Mouse (Mus musculus): Measurements from ENCODE around the gene Tspan17. TPM values are rescaled to one million over a fixed set of nuclear protein-coding genes. Genes with fewer than 3 reads are reported as not detected.

The Tspan17 gene
- polyA plus RNA-seq, 1 experiment, result 26.6 TPM

- Histone ChIP-seq H3ac (ENCODE audit: control insufficient read depth, insufficient read length, low read depth) (peak overlapping the region; percentile 66), H3K27me3 (ENCODE audit: control insufficient read depth, insufficient read depth, insufficient read length) (peaks cover 36% of the 10 kb centered on the region), H3K79me3 (ENCODE audit: low read depth) (no peaks in the 10 kb centered on the region), H3K36me3 (ENCODE audit: control insufficient read depth, insufficient read depth) (no peaks in the 10 kb centered on the region), H3K79me2 (ENCODE audit: control insufficient read depth, insufficient read depth) (no peaks in the 10 kb centered on the region), H3K4me3 (ENCODE audit: insufficient read depth, poor library complexity, severe bottlenecking) (peak overlapping the region; percentile 6)
- TF ChIP-seq FOSL1 (IDR thresholded peaks at IDR 0.05; ENCODE audit: insufficient read depth, low read length, poor library complexity, severe bottlenecking) (no peak), MYOD1 (IDR thresholded peaks at IDR 0.05; ENCODE audit: control insufficient read depth, insufficient read length, low read depth) (no peak), MAX (IDR thresholded peaks at IDR 0.05) (no peak), CTCF (IDR thresholded peaks at IDR 0.05; ENCODE audit: control insufficient read depth, insufficient read depth, insufficient read length) (no peak), CEBPB (IDR thresholded peaks at IDR 0.05; ENCODE audit: low read depth) (no peak), USF1 (IDR thresholded peaks at IDR 0.05; ENCODE audit: low read depth) (no peak), MYOG (IDR thresholded peaks at IDR 0.05; ENCODE audit: control insufficient read depth, extremely low read depth, insufficient read length) (no peak)
Measured at GRCm38 (mm10) chr13:54749061-54749863, 39.9 kb upstream of the Tspan17 start.

GRCm38 (mm10) chr13:54749864-54750411, 39.2 kb upstream of the Tspan17 start, which contains the start of gene Gprin1:
Gene Gprin1, minus strand, starts transcription at chr13:54749874.
- H3K4me3 ChIP-seq (ENCODE audit: insufficient read depth, poor library complexity, severe bottlenecking), result peak within 1 kb of the TSS; percentile 6
- H3K27me3 ChIP-seq (ENCODE audit: control insufficient read depth, insufficient read depth, insufficient read length), result peaks cover 29% of the 10 kb centered on the region
- H3K79me3 ChIP-seq (ENCODE audit: low read depth), result no peaks in the 10 kb centered on the region
- H3ac ChIP-seq (ENCODE audit: control insufficient read depth, insufficient read length, low read depth), result peak within 1 kb of the TSS; percentile 66
- H3K36me3 ChIP-seq (ENCODE audit: control insufficient read depth, insufficient read depth), result no peaks in the 10 kb centered on the region
- H3K79me2 ChIP-seq (ENCODE audit: control insufficient read depth, insufficient read depth), result no peaks in the 10 kb centered on the region
- TF ChIP-seq MAX (IDR thresholded peaks at IDR 0.05) (no peak), MYOD1 (IDR thresholded peaks at IDR 0.05; ENCODE audit: control insufficient read depth, insufficient read length, low read depth) (no peak), CTCF (IDR thresholded peaks at IDR 0.05; ENCODE audit: control insufficient read depth, insufficient read depth, insufficient read length) (no peak), MYOG (IDR thresholded peaks at IDR 0.05; ENCODE audit: control insufficient read depth, extremely low read depth, insufficient read length) (no peak), USF1 (IDR thresholded peaks at IDR 0.05; ENCODE audit: low read depth) (no peak), FOSL1 (IDR thresholded peaks at IDR 0.05; ENCODE audit: insufficient read depth, low read length, poor library complexity, severe bottlenecking) (no peak), CEBPB (IDR thresholded peaks at IDR 0.05; ENCODE audit: low read depth) (no peak)

- Histone ChIP-seq H3K27me3 (ENCODE audit: control insufficient read depth, insufficient read depth, insufficient read length) (peaks cover 24% of the 10 kb centered on the region), H3ac (ENCODE audit: control insufficient read depth, insufficient read length, low read depth) (no peak overlapping the region), H3K4me3 (ENCODE audit: insufficient read depth, poor library complexity, severe bottlenecking) (no peak overlapping the region), H3K79me2 (ENCODE audit: control insufficient read depth, insufficient read depth) (no peaks in the 10 kb centered on the region), H3K36me3 (ENCODE audit: control insufficient read depth, insufficient read depth) (no peaks in the 10 kb centered on the region), H3K79me3 (ENCODE audit: low read depth) (no peaks in the 10 kb centered on the region)
- TF ChIP-seq CEBPB (IDR thresholded peaks at IDR 0.05; ENCODE audit: low read depth) (no peak), MYOD1 (IDR thresholded peaks at IDR 0.05; ENCODE audit: control insufficient read depth, insufficient read length, low read depth) (no peak), MAX (IDR thresholded peaks at IDR 0.05) (peak; percentile 89), MYOG (IDR thresholded peaks at IDR 0.05; ENCODE audit: control insufficient read depth, extremely low read depth, insufficient read length) (no peak)
Measured at GRCm38 (mm10) chr13:54750699-54751098, 38.5 kb upstream of the Tspan17 start.

- Histone ChIP-seq H3K79me3 (ENCODE audit: low read depth) (no peaks in the 10 kb centered on the region), H3ac (ENCODE audit: control insufficient read depth, insufficient read length, low read depth) (no peak overlapping the region), H3K4me3 (ENCODE audit: insufficient read depth, poor library complexity, severe bottlenecking) (no peak overlapping the region), H3K27me3 (ENCODE audit: control insufficient read depth, insufficient read depth, insufficient read length) (peaks cover 16% of the 10 kb centered on the region), H3K79me2 (ENCODE audit: control insufficient read depth, insufficient read depth) (no peaks in the 10 kb centered on the region), H3K36me3 (ENCODE audit: control insufficient read depth, insufficient read depth) (no peaks in the 10 kb centered on the region)
- TF ChIP-seq CEBPB (IDR thresholded peaks at IDR 0.05; ENCODE audit: low read depth), result no peak
- TF ChIP-seq FOSL1 (IDR thresholded peaks at IDR 0.05; ENCODE audit: insufficient read depth, low read length, poor library complexity, severe bottlenecking), result no peak
- no peak for TF ChIP-seq MYOD1 (IDR thresholded peaks at IDR 0.05; ENCODE audit: control insufficient read depth, insufficient read length, low read depth)
- TF ChIP-seq CTCF (IDR thresholded peaks at IDR 0.05; ENCODE audit: control insufficient read depth, insufficient read depth, insufficient read length), result no peak
Measured at GRCm38 (mm10) chr13:54752656-54753055, 36.5 kb upstream of the Tspan17 start.

- Histone ChIP-seq H3K27me3 (ENCODE audit: control insufficient read depth, insufficient read depth, insufficient read length) (peaks cover 6% of the 10 kb centered on the region), H3K4me3 (ENCODE audit: insufficient read depth, poor library complexity, severe bottlenecking) (no peak overlapping the region)
- TF ChIP-seq MYOG (IDR thresholded peaks at IDR 0.05; ENCODE audit: control insufficient read depth, extremely low read depth, insufficient read length) (no peak), USF1 (IDR thresholded peaks at IDR 0.05; ENCODE audit: low read depth) (no peak), FOSL1 (IDR thresholded peaks at IDR 0.05; ENCODE audit: insufficient read depth, low read length, poor library complexity, severe bottlenecking) (no peak), CEBPB (IDR thresholded peaks at IDR 0.05; ENCODE audit: low read depth) (no peak), CTCF (IDR thresholded peaks at IDR 0.05; ENCODE audit: control insufficient read depth, insufficient read depth, insufficient read length) (no peak), MYOD1 (IDR thresholded peaks at IDR 0.05; ENCODE audit: control insufficient read depth, insufficient read length, low read depth) (no peak), MAX (IDR thresholded peaks at IDR 0.05) (no peak)
Measured at GRCm38 (mm10) chr13:54753733-54754132, 35.4 kb upstream of the Tspan17 start.

More at GRCm38 (mm10) chr13:54753733-54754132, 35.4 kb upstream of the Tspan17 start:
- H3K79me3 ChIP-seq (ENCODE audit: low read depth), result no peaks in the 10 kb centered on the region
- H3ac ChIP-seq (ENCODE audit: control insufficient read depth, insufficient read length, low read depth), result no peak overlapping the region
- H3K79me2 ChIP-seq (ENCODE audit: control insufficient read depth, insufficient read depth), result no peaks in the 10 kb centered on the region
- no peaks in the 10 kb centered on the region for H3K36me3 ChIP-seq (ENCODE audit: control insufficient read depth, insufficient read depth)
